Mouse (Mus musculus): ENCODE measurements around the gene Sugp2. TPM values are rescaled to one million over a fixed set of nuclear protein-coding genes. Genes with fewer than 3 reads are reported as not detected.

The Sugp2 gene
- total RNA-seq, 1 experiment: 45.5 TPM

DNA sequence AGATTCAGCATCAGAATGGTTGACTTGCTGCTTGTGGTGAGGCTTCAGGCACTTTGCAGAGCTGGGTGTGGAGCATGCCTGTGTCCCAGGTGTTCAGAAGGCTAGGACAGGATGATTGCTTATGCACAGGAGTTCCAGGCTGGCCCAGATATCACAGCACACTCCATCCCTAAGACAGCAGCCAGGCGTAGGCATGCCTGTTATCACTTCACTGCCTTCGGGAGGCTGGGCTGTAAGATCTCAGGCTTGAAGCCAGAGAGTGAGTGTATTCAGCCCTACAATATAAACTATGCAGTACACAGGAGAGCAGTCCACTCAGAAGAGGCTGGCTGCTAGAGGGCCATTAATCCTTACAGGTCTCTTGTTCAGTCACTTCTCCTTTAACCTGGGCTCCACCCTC is 25.0 kb downstream of the Sugp2 start:
- no peak for DNase-seq (ENCODE audit: low read depth, low spot score)
- no peak overlapping the region for H3K9ac ChIP-seq (ENCODE audit: insufficient read depth, low read depth, low read length, poor library complexity, severe bottlenecking)
- H3K4me1 ChIP-seq (ENCODE audit: control insufficient read depth in 2 of 2, insufficient read depth in 2 of 2, low read length in 2 of 2, poor library complexity in 1 of 2): no peaks in the 10 kb centered on the region
- in situ Hi-C loops (cut with MboI; ENCODE audit: low sequenced_read_pairs in 2 of 2, unreplicated experiment in 2 of 2): no loop called here
- peaks cover 76% of the 10 kb centered on the region for H3K36me3 ChIP-seq (ENCODE audit: control insufficient read depth, insufficient read depth, low read length, poor library complexity, severe bottlenecking)
- no peak overlapping the region for H3K4me3 ChIP-seq (ENCODE audit: insufficient read depth in 1 of 2, low read depth in 1 of 2, low read length in 2 of 2, poor library complexity in 1 of 2, severe bottlenecking in 1 of 2)
- TF ChIP-seq MAFK (IDR thresholded peaks at IDR 0.05; ENCODE audit: insufficient read depth, low read depth, low read length): no peak
- H3K9me3 ChIP-seq (ENCODE audit: control insufficient read depth, insufficient read depth, low read depth, low read length): no peaks in the 10 kb centered on the region
- H3K27ac ChIP-seq (ENCODE audit: insufficient read depth, low read depth, low read length, poor library complexity, severe bottlenecking): no peak overlapping the region

- TF ChIP-seq ZNF384 (IDR thresholded peaks at IDR 0.05; ENCODE audit: low read depth, low read length) (no peak), HCFC1 (IDR thresholded peaks at IDR 0.05; ENCODE audit: borderline replicate concordance, insufficient read depth, low read length) (no peak), CHD2 (IDR thresholded peaks at IDR 0.05; ENCODE audit: low read depth, low read length) (no peak), MAFK (IDR thresholded peaks at IDR 0.05; ENCODE audit: insufficient read depth, low read depth, low read length) (no peak), ZC3H11A (IDR thresholded peaks at IDR 0.05; ENCODE audit: borderline replicate concordance, low read depth, low read length) (no peak)
- H3K9me3 ChIP-seq (ENCODE audit: control insufficient read depth, insufficient read depth, low read depth, low read length): no peaks in the 10 kb centered on the region
- peaks cover 0 to 19% of the 10 kb centered on the region in 2 experiments; a peak in 3 of 4 replicates for H3K4me1 ChIP-seq (ENCODE audit: control insufficient read depth in 2 of 2, insufficient read depth in 2 of 2, low read length in 2 of 2, poor library complexity in 1 of 2)
- DNase-seq (ENCODE audit: low read depth, low spot score): no peak
- H3K9ac ChIP-seq (ENCODE audit: insufficient read depth, low read depth, low read length, poor library complexity, severe bottlenecking): no peak overlapping the region
- H3K36me3 ChIP-seq (ENCODE audit: control insufficient read depth, insufficient read depth, low read length, poor library complexity, severe bottlenecking): peaks cover 18% of the 10 kb centered on the region; the same call in 1 of the 2 replicates
- in situ Hi-C loops (cut with MboI; ENCODE audit: low sequenced_read_pairs in 2 of 2, unreplicated experiment in 2 of 2): no loop called here
- H3K4me3 ChIP-seq (ENCODE audit: insufficient read depth in 1 of 2, low read depth in 1 of 2, low read length in 2 of 2, poor library complexity in 1 of 2, severe bottlenecking in 1 of 2): no peak overlapping the region
- H3K27ac ChIP-seq (ENCODE audit: insufficient read depth, low read depth, low read length, poor library complexity, severe bottlenecking): no peak overlapping the region
Observed at GRCm38 (mm10) chr8:70267674-70268073, 33.6 kb downstream of the Sugp2 start.

- Histone ChIP-seq H3K4me1 (ENCODE audit: control insufficient read depth in 2 of 2, insufficient read depth in 2 of 2, low read length in 2 of 2, poor library complexity in 1 of 2) (peaks cover under 1 to 26% of the 10 kb centered on the region in 2 experiments; a peak in 3 of 4 replicates), H3K9ac (ENCODE audit: insufficient read depth, low read depth, low read length, poor library complexity, severe bottlenecking) (no peak overlapping the region), H3K27ac (ENCODE audit: insufficient read depth, low read depth, low read length, poor library complexity, severe bottlenecking) (no peak overlapping the region), H3K36me3 (ENCODE audit: control insufficient read depth, insufficient read depth, low read length, poor library complexity, severe bottlenecking) (peaks cover 12% of the 10 kb centered on the region; the same call in 1 of the 2 replicates), H3K4me3 (ENCODE audit: insufficient read depth in 1 of 2, low read depth in 1 of 2, low read length in 2 of 2, poor library complexity in 1 of 2, severe bottlenecking in 1 of 2) (no peak overlapping the region), H3K9me3 (ENCODE audit: control insufficient read depth, insufficient read depth, low read depth, low read length) (no peaks in the 10 kb centered on the region)
- DNase-seq (ENCODE audit: low read depth, low spot score): no peak
- in situ Hi-C loops (cut with MboI; ENCODE audit: low sequenced_read_pairs in 2 of 2, unreplicated experiment in 2 of 2): no loop called here
- no peak for TF ChIP-seq CHD2 (IDR thresholded peaks at IDR 0.05; ENCODE audit: low read depth, low read length)
- no peak for TF ChIP-seq ZC3H11A (IDR thresholded peaks at IDR 0.05; ENCODE audit: borderline replicate concordance, low read depth, low read length)
- no peak for TF ChIP-seq HCFC1 (IDR thresholded peaks at IDR 0.05; ENCODE audit: borderline replicate concordance, insufficient read depth, low read length)
- TF ChIP-seq MAFK (IDR thresholded peaks at IDR 0.05; ENCODE audit: insufficient read depth, low read depth, low read length): no peak
- TF ChIP-seq ZNF384 (IDR thresholded peaks at IDR 0.05; ENCODE audit: low read depth, low read length): no peak
Observed at GRCm38 (mm10) chr8:70268311-70268710, 34.3 kb downstream of the Sugp2 start.

- Histone ChIP-seq H3K4me3 (ENCODE audit: insufficient read depth in 1 of 2, low read depth in 1 of 2, low read length in 2 of 2, poor library complexity in 1 of 2, severe bottlenecking in 1 of 2) (no peak overlapping the region), H3K9me3 (ENCODE audit: control insufficient read depth, insufficient read depth, low read depth, low read length) (no peaks in the 10 kb centered on the region), H3K36me3 (ENCODE audit: control insufficient read depth, insufficient read depth, low read length, poor library complexity, severe bottlenecking) (peaks cover 7% of the 10 kb centered on the region; the same call in 1 of the 2 replicates), H3K9ac (ENCODE audit: insufficient read depth, low read depth, low read length, poor library complexity, severe bottlenecking) (no peak overlapping the region), H3K27ac (ENCODE audit: insufficient read depth, low read depth, low read length, poor library complexity, severe bottlenecking) (no peak overlapping the region), H3K4me1 (ENCODE audit: control insufficient read depth in 2 of 2, insufficient read depth in 2 of 2, low read length in 2 of 2, poor library complexity in 1 of 2) (peaks cover 3 to 28% of the 10 kb centered on the region in 2 experiments; a peak in 3 of 4 replicates)
- in situ Hi-C loops (cut with MboI; ENCODE audit: low sequenced_read_pairs in 2 of 2, unreplicated experiment in 2 of 2): no loop called here
- no peak for DNase-seq (ENCODE audit: low read depth, low spot score)
- TF ChIP-seq CHD2 (IDR thresholded peaks at IDR 0.05; ENCODE audit: low read depth, low read length) (no peak), ZC3H11A (IDR thresholded peaks at IDR 0.05; ENCODE audit: borderline replicate concordance, low read depth, low read length) (no peak), ZNF384 (IDR thresholded peaks at IDR 0.05; ENCODE audit: low read depth, low read length) (no peak), HCFC1 (IDR thresholded peaks at IDR 0.05; ENCODE audit: borderline replicate concordance, insufficient read depth, low read length) (no peak)
Observed at GRCm38 (mm10) chr8:70268799-70269565, 35.0 kb downstream of the Sugp2 start.
